Mouse (Mus musculus): ENCODE results near the gene Tgfa. TPM values are rescaled to one million over a fixed set of nuclear protein-coding genes. Genes with fewer than 3 reads are reported as not detected.

The Tgfa gene
- polyA plus RNA-seq, 1 experiment: not detected

DNA sequence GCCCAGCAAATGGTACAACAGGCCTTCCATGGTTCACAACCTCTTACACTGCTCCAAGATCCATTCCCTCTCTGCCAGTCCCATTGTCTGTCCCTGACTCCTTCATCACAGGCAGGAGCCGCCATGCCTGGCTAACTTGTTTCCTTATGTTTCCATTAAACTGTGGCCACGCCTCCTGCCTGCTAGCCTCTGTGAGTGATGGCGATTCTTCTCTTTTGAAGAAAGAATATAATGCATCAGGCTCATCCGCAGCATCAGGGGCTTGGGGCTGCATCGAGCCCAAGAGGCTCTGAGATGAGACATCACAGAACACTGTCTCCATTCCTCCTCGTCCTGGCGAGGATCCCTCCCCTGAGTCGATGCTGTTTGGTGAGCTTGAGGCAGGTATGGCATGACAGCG lies 13.0 kb upstream of the Tgfa start:
- Histone ChIP-seq H3K4me3 (replicated peaks) (no peak overlapping the region), H3K36me3 (ENCODE audit: control insufficient read depth) (no peaks in the 10 kb centered on the region), H3K27me3 (ENCODE audit: control insufficient read depth) (no peaks in the 10 kb centered on the region; the same call in 1 of the 2 replicates), H3K9me3 (ENCODE audit: control insufficient read depth, low read length) (no peaks in the 10 kb centered on the region), H3K4me1 (ENCODE audit: control insufficient read depth) (no peaks in the 10 kb centered on the region)
- TF ChIP-seq TAL1 (IDR thresholded peaks at IDR 0.05; ENCODE audit: low read length) (no peak), GATA1 (IDR thresholded peaks at IDR 0.05; ENCODE audit: low read length) (no peak)

DNA sequence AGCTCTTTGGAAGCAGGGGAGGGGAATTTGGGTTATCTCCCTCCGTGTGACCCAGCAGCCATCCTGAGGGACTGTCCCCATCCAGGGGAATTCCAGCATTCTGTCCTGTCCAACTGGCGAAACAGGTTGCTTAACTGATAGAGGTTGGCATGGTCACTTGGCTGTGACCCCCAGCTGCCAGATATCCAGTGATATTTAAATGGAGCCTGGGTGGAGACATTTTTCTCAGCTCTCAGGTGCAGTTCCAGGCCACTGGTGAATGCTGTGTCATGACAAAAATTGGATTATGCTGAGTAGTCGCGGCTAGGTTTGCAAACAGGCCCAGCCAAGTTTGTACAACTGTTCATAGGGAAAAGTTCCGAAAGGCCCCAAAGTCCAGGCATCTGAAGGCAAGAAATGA lies 12.4 kb upstream of the Tgfa start:
- no peaks in the 10 kb centered on the region for H3K36me3 ChIP-seq (ENCODE audit: control insufficient read depth)
- 0 out of 2 replicates have a peak, but pooled peaks cover 2% of the 10 kb centered on the region for H3K27me3 ChIP-seq (ENCODE audit: control insufficient read depth)
- TF ChIP-seq GATA1 (IDR thresholded peaks at IDR 0.05; ENCODE audit: low read length) (no peak), TAL1 (IDR thresholded peaks at IDR 0.05; ENCODE audit: low read length) (no peak)
- H3K9me3 ChIP-seq (ENCODE audit: control insufficient read depth, low read length): no peaks in the 10 kb centered on the region
- no peaks in the 10 kb centered on the region for H3K4me1 ChIP-seq (ENCODE audit: control insufficient read depth)
- no peak overlapping the region for H3K4me3 ChIP-seq (replicated peaks)

GRCm38 (mm10) chr6:86186106-86186955 lies 8.7 kb upstream of the Tgfa start:
- Histone ChIP-seq H3K36me3 (ENCODE audit: control insufficient read depth) (no peaks in the 10 kb centered on the region), H3K4me1 (ENCODE audit: control insufficient read depth) (no peaks in the 10 kb centered on the region), H3K9me3 (ENCODE audit: control insufficient read depth, low read length) (no peaks in the 10 kb centered on the region), H3K4me3 (replicated peaks) (no peak overlapping the region), H3K27me3 (ENCODE audit: control insufficient read depth) (0 out of 2 replicates have a peak, but pooled peaks cover 2% of the 10 kb centered on the region)
- TF ChIP-seq GATA1 (IDR thresholded peaks at IDR 0.05; ENCODE audit: low read length) (no peak), TAL1 (IDR thresholded peaks at IDR 0.05; ENCODE audit: low read length) (no peak)

- Histone ChIP-seq H3K36me3 (ENCODE audit: control insufficient read depth) (no peaks in the 10 kb centered on the region), H3K9me3 (ENCODE audit: control insufficient read depth, low read length) (no peaks in the 10 kb centered on the region), H3K4me1 (ENCODE audit: control insufficient read depth) (no peaks in the 10 kb centered on the region), H3K27me3 (ENCODE audit: control insufficient read depth) (peaks cover 10% of the 10 kb centered on the region), H3K4me3 (replicated peaks) (no peak overlapping the region)
- no peak for TF ChIP-seq GATA1 (IDR thresholded peaks at IDR 0.05; ENCODE audit: low read length)
- no peak for TF ChIP-seq TAL1 (IDR thresholded peaks at IDR 0.05; ENCODE audit: low read length)
Observed at GRCm38 (mm10) chr6:86188741-86189480, 6.1 kb upstream of the Tgfa start.

DNA sequence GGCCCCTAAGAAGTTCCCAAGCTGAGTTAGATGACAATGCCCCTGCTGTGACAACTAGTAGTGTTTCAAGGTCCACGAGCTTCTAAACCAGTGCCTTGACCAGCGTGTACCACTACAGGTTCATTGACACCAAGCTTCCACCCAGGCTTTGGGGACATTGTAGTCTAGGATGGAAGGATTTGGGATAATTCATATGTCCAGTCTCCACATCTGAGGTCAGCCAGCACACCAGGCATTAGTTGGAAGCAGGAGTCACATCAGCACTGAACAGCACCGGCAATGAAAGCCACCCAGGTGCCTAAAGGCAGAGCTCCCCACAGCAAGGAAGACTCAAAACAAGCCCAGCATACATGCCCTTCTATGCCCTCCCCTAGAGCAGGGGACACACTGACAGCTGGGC lies 4.4 kb upstream of the Tgfa start:
- H3K4me3 ChIP-seq (replicated peaks): no peak overlapping the region
- no peaks in the 10 kb centered on the region for H3K9me3 ChIP-seq (ENCODE audit: control insufficient read depth, low read length)
- TF ChIP-seq TAL1 (IDR thresholded peaks at IDR 0.05; ENCODE audit: low read length) (no peak), GATA1 (IDR thresholded peaks at IDR 0.05; ENCODE audit: low read length) (no peak)
- no peaks in the 10 kb centered on the region for H3K4me1 ChIP-seq (ENCODE audit: control insufficient read depth)
- H3K27me3 ChIP-seq (ENCODE audit: control insufficient read depth): peaks cover 27% of the 10 kb centered on the region
- H3K36me3 ChIP-seq (ENCODE audit: control insufficient read depth): no peaks in the 10 kb centered on the region

GRCm38 (mm10) chr6:86192978-86193377 lies 2.0 kb upstream of the Tgfa start:
- Histone ChIP-seq H3K4me1 (ENCODE audit: control insufficient read depth) (no peaks in the 10 kb centered on the region), H3K4me3 (replicated peaks) (no peak overlapping the region), H3K9me3 (ENCODE audit: control insufficient read depth, low read length) (no peaks in the 10 kb centered on the region), H3K36me3 (ENCODE audit: control insufficient read depth) (no peaks in the 10 kb centered on the region), H3K27me3 (ENCODE audit: control insufficient read depth) (peaks cover 47% of the 10 kb centered on the region)
- TF ChIP-seq TAL1 (IDR thresholded peaks at IDR 0.05; ENCODE audit: low read length): no peak
- TF ChIP-seq GATA1 (IDR thresholded peaks at IDR 0.05; ENCODE audit: low read length): no peak

DNA sequence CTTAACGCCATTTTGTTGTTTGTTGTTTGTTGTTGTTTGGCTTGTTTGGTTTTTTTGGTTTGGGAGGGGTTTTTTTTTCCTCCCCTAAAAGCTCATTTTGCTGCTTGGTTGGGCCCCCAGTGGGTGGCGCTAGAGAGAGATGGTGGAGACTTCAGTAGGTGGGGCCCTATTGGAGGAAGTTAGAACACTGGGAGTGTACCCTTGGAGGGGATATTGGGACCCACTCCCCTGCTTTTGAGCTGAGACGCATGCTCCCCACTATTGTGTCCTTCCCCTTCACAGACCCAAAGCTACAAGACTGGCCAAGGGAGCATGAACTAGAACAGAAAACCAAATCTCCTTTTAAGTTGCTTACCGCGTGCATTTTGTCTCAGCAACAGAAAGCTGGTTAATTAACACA lies 1.1 kb upstream of the Tgfa start:
- no peak for TF ChIP-seq GATA1 (IDR thresholded peaks at IDR 0.05; ENCODE audit: low read length)
- TF ChIP-seq TAL1 (IDR thresholded peaks at IDR 0.05; ENCODE audit: low read length): no peak
- Histone ChIP-seq H3K27me3 (ENCODE audit: control insufficient read depth) (peaks cover 52% of the 10 kb centered on the region), H3K4me3 (replicated peaks) (no peak overlapping the region), H3K9me3 (ENCODE audit: control insufficient read depth, low read length) (no peaks in the 10 kb centered on the region), H3K4me1 (ENCODE audit: control insufficient read depth) (no peaks in the 10 kb centered on the region), H3K36me3 (ENCODE audit: control insufficient read depth) (no peaks in the 10 kb centered on the region)

DNA sequence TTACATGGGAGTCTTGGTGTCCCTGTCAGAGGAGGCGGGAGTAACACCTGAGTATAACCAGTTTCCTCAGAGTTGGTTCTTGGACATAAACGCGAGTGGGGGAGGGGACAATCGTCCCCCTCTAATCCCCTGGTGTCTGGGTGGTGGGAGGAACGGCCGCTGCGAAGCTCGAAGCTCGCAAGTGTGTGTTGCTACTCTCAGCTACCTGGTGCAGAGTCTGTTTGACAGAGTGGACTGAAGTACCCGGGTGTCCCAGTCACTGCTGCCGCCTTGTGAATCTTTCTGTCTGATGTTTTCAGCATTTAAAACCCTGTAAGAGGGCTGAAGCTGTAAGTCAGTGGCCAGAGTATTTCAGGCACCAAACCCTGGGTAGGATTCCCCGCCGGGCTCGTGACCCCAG lies 1.0 kb downstream of the Tgfa start:
- Histone ChIP-seq H3K4me3 (replicated peaks) (peak overlapping the region; percentile 51), H3K36me3 (ENCODE audit: control insufficient read depth) (no peaks in the 10 kb centered on the region), H3K9me3 (ENCODE audit: control insufficient read depth, low read length) (no peaks in the 10 kb centered on the region), H3K27me3 (ENCODE audit: control insufficient read depth) (peaks cover 52% of the 10 kb centered on the region), H3K4me1 (ENCODE audit: control insufficient read depth) (no peaks in the 10 kb centered on the region)
- TF ChIP-seq TAL1 (IDR thresholded peaks at IDR 0.05; ENCODE audit: low read length) (no peak), GATA1 (IDR thresholded peaks at IDR 0.05; ENCODE audit: low read length) (no peak)

DNA sequence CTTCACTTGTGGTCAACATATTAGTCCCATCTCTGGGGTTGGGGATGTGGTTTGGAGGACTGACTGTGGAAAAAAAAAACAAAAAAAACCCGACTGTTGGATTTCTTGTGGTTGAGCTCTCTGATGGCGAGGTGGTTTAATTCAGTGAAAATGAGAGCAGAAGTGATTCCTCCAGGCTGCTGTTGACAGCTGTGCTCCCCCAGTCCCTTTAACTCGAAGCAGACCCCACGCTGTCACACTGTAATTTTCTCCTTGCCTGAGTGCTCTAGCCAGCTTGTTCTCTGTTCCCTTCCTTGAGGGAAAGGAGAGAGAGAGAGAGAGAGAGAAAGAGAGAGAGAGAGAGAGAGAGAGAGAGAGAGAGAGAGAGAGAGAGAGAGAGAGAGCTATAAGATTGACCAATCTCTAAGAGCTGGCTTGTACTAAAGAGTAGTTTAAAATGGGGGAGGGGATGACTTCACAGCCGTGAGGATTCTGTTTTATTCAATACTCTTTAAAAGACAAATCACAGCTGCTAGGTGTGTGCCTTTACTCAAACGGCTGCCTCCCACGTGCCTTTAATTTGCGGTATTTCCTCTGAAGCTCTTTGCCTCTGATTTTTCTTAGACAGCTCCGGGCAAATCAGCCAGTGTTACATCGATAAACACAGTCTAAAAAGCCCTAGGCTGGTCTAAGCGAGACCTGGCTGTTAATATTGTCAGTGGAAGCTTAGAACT lies 2.3 kb downstream of the Tgfa start:
- H3K36me3 ChIP-seq (ENCODE audit: control insufficient read depth): no peaks in the 10 kb centered on the region
- no peak for TF ChIP-seq GATA1 (IDR thresholded peaks at IDR 0.05; ENCODE audit: low read length)
- TF ChIP-seq TAL1 (IDR thresholded peaks at IDR 0.05; ENCODE audit: low read length): no peak
- no peak overlapping the region for H3K4me3 ChIP-seq (replicated peaks)
- peaks cover 52% of the 10 kb centered on the region for H3K27me3 ChIP-seq (ENCODE audit: control insufficient read depth)
- H3K4me1 ChIP-seq (ENCODE audit: control insufficient read depth): no peaks in the 10 kb centered on the region
- no peaks in the 10 kb centered on the region for H3K9me3 ChIP-seq (ENCODE audit: control insufficient read depth, low read length)
